Mouse (Mus musculus) R1 (cell line): ENCODE data around the gene Gm21970.
A peak's percentile ranks its signal among the peaks of the same experiment; 100 is the strongest.
"Not testable (repeated sequence)": the region's sequence is repeated elsewhere in the genome, so short reads cannot be mapped to it uniquely, and the experiment has no call there.

ENCODE experiments used
- DNase-seq: peaks from one replicate; pipeline ENCODE4 v3.0.0-alpha.2; 2018; ENCODE audit warnings: low read depth, low spot score

Gene Gm21970

GRCm38 (mm10) chr16:91438599-91438998 lies 47.1 kb downstream of the Gm21970 start:
- not testable (repeated sequence) for DNase-seq

GRCm38 (mm10) chr16:91441366-91441765 lies 49.8 kb downstream of the Gm21970 start:
- no peak for DNase-seq

- DNase-seq, result no peak
Measured at GRCm38 (mm10) chr16:91441811-91442240, 50.3 kb downstream of the Gm21970 start.

GRCm38 (mm10) chr16:91442446-91442845 lies 50.9 kb downstream of the Gm21970 start:
- no peak for DNase-seq

GRCm38 (mm10) chr16:91443211-91443611 lies 51.7 kb downstream of the Gm21970 start:
- DNase-seq, result no peak

- DNase-seq, result no peak
Measured at GRCm38 (mm10) chr16:91444847-91445246, 53.3 kb downstream of the Gm21970 start.

GRCm38 (mm10) chr16:91445566-91445965 lies 54.0 kb downstream of the Gm21970 start:
- no peak for DNase-seq

- DNase-seq, result no peak
Measured at GRCm38 (mm10) chr16:91446778-91447511, 55.4 kb downstream of the Gm21970 start.

GRCm38 (mm10) chr16:91447512-91447900 lies 56.0 kb downstream of the Gm21970 start:
- DNase-seq, result no peak

GRCm38 (mm10) chr16:91448088-91448487 lies 56.6 kb downstream of the Gm21970 start:
- no peak for DNase-seq

GRCm38 (mm10) chr16:91448895-91449294 lies 57.4 kb downstream of the Gm21970 start:
- no peak for DNase-seq

- DNase-seq, result no peak
Measured at GRCm38 (mm10) chr16:91450137-91451064, 58.9 kb downstream of the Gm21970 start.

GRCm38 (mm10) chr16:91451949-91452348 lies 60.4 kb downstream of the Gm21970 start:
- no peak for DNase-seq

GRCm38 (mm10) chr16:91452363-91452896 lies 60.9 kb downstream of the Gm21970 start:
- DNase-seq, result no peak

- DNase-seq, result no peak
Measured at GRCm38 (mm10) chr16:91455868-91456267, 64.3 kb downstream of the Gm21970 start.

GRCm38 (mm10) chr16:91458301-91458746 lies 66.8 kb downstream of the Gm21970 start:
- DNase-seq, result no peak

GRCm38 (mm10) chr16:91458976-91459375 lies 67.5 kb downstream of the Gm21970 start:
- DNase-seq, result no peak

GRCm38 (mm10) chr16:91459396-91459795 lies 67.9 kb downstream of the Gm21970 start:
- no peak for DNase-seq

GRCm38 (mm10) chr16:91459841-91460370 lies 68.4 kb downstream of the Gm21970 start:
- DNase-seq, result peak; percentile 31

- no peak for DNase-seq
Measured at GRCm38 (mm10) chr16:91461066-91461638, 69.6 kb downstream of the Gm21970 start.

- no peak for DNase-seq
Measured at GRCm38 (mm10) chr16:91461773-91462181, 70.3 kb downstream of the Gm21970 start.

GRCm38 (mm10) chr16:91462644-91463043 lies 71.1 kb downstream of the Gm21970 start:
- no peak for DNase-seq
